Mouse (Mus musculus): ENCODE results near the gene Timm13. TPM values are rescaled to one million over a fixed set of nuclear protein-coding genes. Genes with fewer than 3 reads are reported as not detected.

Timm13 gene
- polyA plus RNA-seq, 1 experiment from 2014 or later: 434 TPM

DNA sequence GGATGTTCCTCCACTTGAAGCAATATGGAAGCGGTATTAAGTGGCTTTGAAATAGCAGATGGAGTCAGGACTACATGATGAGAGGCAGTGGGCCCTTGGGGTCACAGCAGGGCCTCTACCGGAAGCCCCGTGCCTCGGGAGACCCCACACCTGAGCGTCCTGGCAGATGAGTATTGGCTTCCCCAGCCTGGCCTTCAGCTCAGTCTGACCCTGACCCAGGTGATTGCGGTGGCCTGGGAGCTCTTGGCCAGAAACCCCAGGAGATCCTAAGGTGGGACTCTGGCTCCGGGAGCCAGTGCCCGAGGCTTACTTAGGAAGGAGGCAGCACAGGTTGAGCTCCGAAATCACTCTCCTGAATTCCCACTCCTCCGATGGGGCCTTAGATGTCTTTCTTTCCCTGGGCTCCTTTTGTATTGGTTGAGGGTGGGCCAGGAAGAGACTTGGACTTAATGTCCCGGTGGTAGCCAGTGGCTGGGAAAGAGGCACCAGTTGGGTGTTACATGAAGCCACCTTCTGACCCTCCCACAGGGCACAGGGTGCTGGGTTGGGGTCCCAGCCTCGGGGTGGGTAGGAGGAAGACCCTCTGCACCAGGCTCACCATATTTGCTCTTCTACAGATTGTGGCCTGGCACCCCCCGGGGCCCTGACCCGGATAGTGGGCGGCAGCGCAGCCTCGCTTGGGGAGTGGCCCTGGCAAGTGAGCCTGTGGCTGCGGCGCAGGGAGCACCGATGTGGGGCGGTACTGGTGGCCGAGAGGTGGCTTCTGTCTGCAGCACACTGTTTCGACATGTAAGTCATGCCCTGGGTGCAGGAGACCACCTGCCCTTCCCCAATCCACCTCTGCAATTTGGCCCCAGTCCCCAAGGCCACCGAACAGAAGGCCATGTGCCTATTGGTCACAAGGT, 3.9 kb downstream of the Timm13 start:
- no peaks in the 10 kb centered on the region for H3K27me3 ChIP-seq (ENCODE audit: insufficient read depth, low read length)
- no peak overlapping the region for H3K9ac ChIP-seq (ENCODE audit: low read depth, low read length)
- H3K4me3 ChIP-seq (replicated peaks; ENCODE audit: low read depth, low read length): no peak overlapping the region
- TF ChIP-seq CTCF (IDR thresholded peaks at IDR 0.05; ENCODE audit: low read depth): no peak
- H3K4me2 ChIP-seq (ENCODE audit: low read length): no peak overlapping the region
- H3K4me1 ChIP-seq (replicated peaks; ENCODE audit: insufficient read depth, low read length): peaks cover 7% of the 10 kb centered on the region; the same call in 1 of the 2 replicates
- DNase-seq (ENCODE audit: low spot score) (no peak), ATAC-seq (replicated peaks; ENCODE audit: low FRiP score, low read depth) (no peak)
- 69% methylated on average over 24 of the region's 24 CpGs for WGBS
- no peak overlapping the region for H3K27ac ChIP-seq
- 0 out of 2 replicates have a peak, but pooled peaks cover 3% of the 10 kb centered on the region for H3K36me3 ChIP-seq (ENCODE audit: insufficient read depth, low read length)
- H3K9me3 ChIP-seq (replicated peaks; ENCODE audit: low read length): no peaks in the 10 kb centered on the region

DNA sequence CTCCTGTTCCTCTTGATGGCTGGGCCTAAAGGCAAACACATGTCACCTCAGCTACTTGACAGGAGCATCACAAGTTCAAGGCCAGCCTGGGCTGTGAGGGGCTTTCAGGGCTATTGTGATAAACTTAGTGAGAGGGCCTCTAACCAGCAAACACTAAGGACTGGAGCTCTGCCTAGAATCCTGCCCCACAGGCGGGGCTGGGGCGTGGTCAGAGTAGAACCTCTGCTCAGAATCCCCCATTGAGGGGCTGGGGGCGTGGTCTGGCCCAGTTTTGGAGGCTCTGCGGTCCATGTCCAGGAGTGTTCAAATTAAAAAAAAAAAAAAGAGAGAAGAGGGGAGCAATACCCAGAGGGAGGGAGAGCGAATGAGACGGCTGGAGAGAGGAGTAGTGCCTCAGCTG, 5.1 kb downstream of the Timm13 start:
- no peak for TF ChIP-seq CTCF (IDR thresholded peaks at IDR 0.05; ENCODE audit: low read depth)
- 83% methylated on average over 6 of the region's 6 CpGs for WGBS
- Histone ChIP-seq H3K9ac (ENCODE audit: low read depth, low read length) (no peak overlapping the region), H3K27ac (no peak overlapping the region), H3K4me1 (replicated peaks; ENCODE audit: insufficient read depth, low read length) (peaks cover 7% of the 10 kb centered on the region; the same call in 1 of the 2 replicates), H3K9me3 (replicated peaks; ENCODE audit: low read length) (no peaks in the 10 kb centered on the region), H3K4me3 (replicated peaks; ENCODE audit: low read depth, low read length) (no peak overlapping the region), H3K36me3 (ENCODE audit: insufficient read depth, low read length) (0 out of 2 replicates have a peak, but pooled peaks cover 3% of the 10 kb centered on the region), H3K27me3 (ENCODE audit: insufficient read depth, low read length) (no peaks in the 10 kb centered on the region), H3K4me2 (ENCODE audit: low read length) (no peak overlapping the region)
- DNase-seq (ENCODE audit: low spot score) (no peak), ATAC-seq (replicated peaks; ENCODE audit: low FRiP score, low read depth) (no peak)

DNA sequence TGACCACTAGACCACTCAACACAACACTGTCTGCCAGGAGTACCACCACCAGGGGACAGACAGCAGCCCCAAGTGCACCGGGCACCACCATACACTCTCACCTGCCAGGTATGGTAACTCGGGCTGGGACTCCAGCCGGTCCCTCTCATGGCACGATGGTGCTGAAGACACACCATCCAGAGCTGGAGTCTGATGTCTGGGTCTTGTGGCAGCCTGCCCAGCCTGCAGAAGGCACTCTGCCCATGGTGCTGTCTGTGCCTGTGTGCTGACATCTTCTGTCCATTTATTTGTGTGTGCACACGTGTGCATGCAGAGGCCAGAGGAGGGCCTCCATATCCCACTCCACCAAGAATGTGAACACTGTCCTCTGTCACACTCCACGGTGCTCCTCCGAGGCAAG, 5.7 kb downstream of the Timm13 start:
- 84% methylated on average over 7 of the region's 7 CpGs for WGBS
- H3K36me3 ChIP-seq (ENCODE audit: insufficient read depth, low read length): 0 out of 2 replicates have a peak, but pooled peaks cover 3% of the 10 kb centered on the region

GRCm38 (mm10) chr10:80887181-80887580, 13.6 kb downstream of the Timm13 start:
- Histone ChIP-seq H3K27me3 (ENCODE audit: insufficient read depth, low read length) (no peaks in the 10 kb centered on the region), H3K4me2 (ENCODE audit: low read length) (no peak overlapping the region), H3K27ac (no peak overlapping the region), H3K9me3 (replicated peaks; ENCODE audit: low read length) (no peaks in the 10 kb centered on the region), H3K4me3 (replicated peaks; ENCODE audit: low read depth, low read length) (no peak overlapping the region), H3K9ac (ENCODE audit: low read depth, low read length) (no peak overlapping the region), H3K36me3 (ENCODE audit: insufficient read depth, low read length) (no peaks in the 10 kb centered on the region), H3K4me1 (replicated peaks; ENCODE audit: insufficient read depth, low read length) (no peaks in the 10 kb centered on the region)
- DNase-seq (ENCODE audit: low spot score) (no peak), ATAC-seq (replicated peaks; ENCODE audit: low FRiP score, low read depth) (no peak)
- 35% methylated on average over 11 of the region's 11 CpGs for WGBS
- TF ChIP-seq CTCF (IDR thresholded peaks at IDR 0.05; ENCODE audit: low read depth): no peak

More for the DNA sequence above, 5.7 kb downstream of the Timm13 start:
- H3K27me3 ChIP-seq (ENCODE audit: insufficient read depth, low read length): no peaks in the 10 kb centered on the region
- H3K27ac ChIP-seq: no peak overlapping the region
- no peak overlapping the region for H3K9ac ChIP-seq (ENCODE audit: low read depth, low read length)
- H3K4me2 ChIP-seq (ENCODE audit: low read length): no peak overlapping the region
- H3K4me3 ChIP-seq (replicated peaks; ENCODE audit: low read depth, low read length): no peak overlapping the region
- TF ChIP-seq CTCF (IDR thresholded peaks at IDR 0.05; ENCODE audit: low read depth): no peak
- peaks cover 7% of the 10 kb centered on the region; the same call in 1 of the 2 replicates for H3K4me1 ChIP-seq (replicated peaks; ENCODE audit: insufficient read depth, low read length)
- H3K9me3 ChIP-seq (replicated peaks; ENCODE audit: low read length): no peaks in the 10 kb centered on the region
- ATAC-seq (replicated peaks; ENCODE audit: low FRiP score, low read depth) (no peak), DNase-seq (ENCODE audit: low spot score) (no peak)

- ATAC-seq (replicated peaks; ENCODE audit: low FRiP score, low read depth): no peak
- TF ChIP-seq CTCF (IDR thresholded peaks at IDR 0.05; ENCODE audit: low read depth): peak; percentile 78
- H3K9me3 ChIP-seq (replicated peaks; ENCODE audit: low read length): no peaks in the 10 kb centered on the region
Measured at GRCm38 (mm10) chr10:80881301-80881700, 19.5 kb downstream of the Timm13 start.

DNA sequence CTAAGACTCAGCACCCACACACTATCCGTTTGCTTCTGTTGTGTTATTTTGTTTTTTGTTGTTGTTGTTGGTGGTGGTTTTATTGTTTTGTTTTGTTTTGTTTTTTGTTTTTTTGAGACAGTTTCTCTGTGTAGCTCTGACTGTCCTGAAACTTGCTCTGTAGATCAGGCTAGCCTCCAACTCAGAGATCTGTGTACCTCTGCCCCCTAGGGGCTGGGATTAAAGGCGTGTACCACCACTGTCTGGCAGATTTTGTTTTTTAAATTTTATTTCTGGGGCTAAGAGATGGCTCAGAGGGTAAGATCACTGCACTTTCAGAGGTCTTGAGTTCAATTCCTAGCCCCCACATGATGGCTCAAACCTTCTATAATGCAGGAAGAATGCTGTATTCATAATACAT, 19.9 kb downstream of the Timm13 start:
- no peak for ATAC-seq (replicated peaks; ENCODE audit: low FRiP score, low read depth)
- no peak overlapping the region for H3K4me3 ChIP-seq (replicated peaks; ENCODE audit: low read depth, low read length)

More at GRCm38 (mm10) chr10:80881301-80881700, 19.5 kb downstream of the Timm13 start:
- Histone ChIP-seq H3K36me3 (ENCODE audit: insufficient read depth, low read length) (no peaks in the 10 kb centered on the region), H3K27me3 (ENCODE audit: insufficient read depth, low read length) (no peaks in the 10 kb centered on the region), H3K4me3 (replicated peaks; ENCODE audit: low read depth, low read length) (no peak overlapping the region), H3K9ac (ENCODE audit: low read depth, low read length) (no peak overlapping the region), H3K4me2 (ENCODE audit: low read length) (no peak overlapping the region), H3K4me1 (replicated peaks; ENCODE audit: insufficient read depth, low read length) (no peaks in the 10 kb centered on the region), H3K27ac (no peak overlapping the region)
- DNase-seq (ENCODE audit: low spot score): peak; percentile 44
- 24% methylated on average over 10 of the region's 10 CpGs for WGBS

More for the DNA sequence above, 19.9 kb downstream of the Timm13 start:
- H3K9ac ChIP-seq (ENCODE audit: low read depth, low read length): no peak overlapping the region
- no peak overlapping the region for H3K4me2 ChIP-seq (ENCODE audit: low read length)
- TF ChIP-seq CTCF (IDR thresholded peaks at IDR 0.05; ENCODE audit: low read depth): no peak
- no peak overlapping the region for H3K27ac ChIP-seq
- DNase-seq (ENCODE audit: low spot score): no peak
- no peaks in the 10 kb centered on the region for H3K27me3 ChIP-seq (ENCODE audit: insufficient read depth, low read length)
- WGBS: 74% methylated on average over 2 of the region's 2 CpGs
- H3K36me3 ChIP-seq (ENCODE audit: insufficient read depth, low read length): no peaks in the 10 kb centered on the region
- H3K4me1 ChIP-seq (replicated peaks; ENCODE audit: insufficient read depth, low read length): no peaks in the 10 kb centered on the region
- no peaks in the 10 kb centered on the region for H3K9me3 ChIP-seq (replicated peaks; ENCODE audit: low read length)
